Mouse (Mus musculus): Measurements from ENCODE around the gene Hspb1. TPM values are rescaled to one million over a fixed set of nuclear protein-coding genes. Genes with fewer than 3 reads are reported as not detected.

Gene Hspb1
- 8.6 and 22.1 TPM in 2 replicates for polyA plus RNA-seq (2012)

GRCm38 (mm10) chr5:135887675-135888102, at the start of gene Hspb1:
Gene Hspb1 (plus strand): TSS chr5:135887919.

GRCm38 (mm10) chr5:135934481-135935175, 46.9 kb downstream of the Hspb1 start, which contains the start of gene Ywhag:
Gene Ywhag (minus strand): TSS chr5:135934616.

Other genes starting within 250 kb of the Hspb1 start
- gene Por, start 217.9 kb upstream of the Hspb1 start, polyA plus RNA-seq (2012) = 89.2 and 125 TPM in 2 replicates
- gene Tmem120a, start 143.5 kb upstream of the Hspb1 start, polyA plus RNA-seq (2012) = 10.9 and 15.3 TPM in 2 replicates
- gene Styxl1, start 109.5 kb upstream of the Hspb1 start, polyA plus RNA-seq (2012) = not detected in 2 replicates
- 567 and 689 TPM in 2 replicates for gene Mdh2, start 109.4 kb upstream of the Hspb1 start, polyA plus RNA-seq (2012)
- gene Srrm3, start 81.0 kb upstream of the Hspb1 start, polyA plus RNA-seq (2012) = not detected in 2 replicates
- gene Ywhag, start 46.7 kb downstream of the Hspb1 start, polyA plus RNA-seq (2012) = 122 and 135 TPM in 2 replicates
- 0.57 and 1.4 TPM in 2 replicates for gene Ssc4d, start 86.6 kb downstream of the Hspb1 start, polyA plus RNA-seq (2012)
- not detected in 2 replicates for gene Zp3, start 92.2 kb downstream of the Hspb1 start, polyA plus RNA-seq (2012)
- gene Dtx2, start 106.9 kb downstream of the Hspb1 start, polyA plus RNA-seq (2012) = 28.3 and 32.0 TPM in 2 replicates
- gene Upk3b, start 150.6 kb downstream of the Hspb1 start, polyA plus RNA-seq (2012) = not detected in 2 replicates
- 1.6 TPM in 2 replicates for gene Upk3bl, start 166.6 kb downstream of the Hspb1 start, polyA plus RNA-seq (2012)
- 47.9 and 51.3 TPM in 2 replicates for gene Rasa4, start 196.0 kb downstream of the Hspb1 start, polyA plus RNA-seq (2012)
- 99.5 and 120 TPM in 2 replicates for gene Polr2j, start 228.7 kb downstream of the Hspb1 start, polyA plus RNA-seq (2012)
- gene Lrwd1, start 248.2 kb downstream of the Hspb1 start, polyA plus RNA-seq (2012) = 96.7 and 106 TPM in 2 replicates
- 41.8 and 45.8 TPM in 2 replicates for gene Alkbh4, start 248.2 kb downstream of the Hspb1 start, polyA plus RNA-seq (2012)

Data from megakaryocyte-erythroid progenitor cell, adult 5 weeks (primary cell).